Mouse (Mus musculus) lung, adult 2 months (tissue): ENCODE data around the gene Klhl29.

Source experiments
- CTCF ChIP-seq: fragments of 200-500 bp; IDR thresholded peaks from 2 replicates; pipeline ENCODE4 v1.5.1; 2011; ENCODE audit warnings: mild to moderate bottlenecking, low read length, control low read depth; ENCODE audit not compliant: insufficient read depth
- POLR2A ChIP-seq: fragments of 200-500 bp; IDR thresholded peaks from 2 replicates; pipeline ENCODE4 v1.6.1; 2011; ENCODE audit warnings: low read depth, mild to moderate bottlenecking, control low read depth, low read length, borderline replicate concordance; ENCODE audit errors: extremely low read depth

DNA sequence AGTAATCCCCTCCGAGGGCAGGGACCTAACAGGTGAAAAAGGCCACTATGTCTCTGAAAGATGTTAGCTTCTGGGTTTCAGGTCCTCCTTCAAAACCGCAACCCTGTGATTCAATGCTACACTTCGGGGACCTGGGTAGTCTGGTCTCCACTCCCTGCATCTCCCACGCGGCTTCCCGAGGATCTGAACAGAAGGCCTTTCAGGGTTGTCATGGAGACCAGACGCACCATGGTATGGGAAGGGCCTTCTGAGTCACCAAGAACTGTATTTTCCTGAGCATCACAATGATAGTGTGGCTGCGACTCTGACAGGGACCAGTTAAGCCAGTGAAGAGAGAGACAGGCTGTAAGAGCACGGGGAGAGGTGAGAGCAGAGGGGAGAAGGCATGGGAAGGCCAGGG is 164.7 kb downstream of the Klhl29 start:
- TF ChIP-seq CTCF (no peak), POLR2A (no peak)
